Mouse (Mus musculus) kidney, postnatal 0 days (tissue): ENCODE data around the gene Zfhx3. TPM values are rescaled to one million over a fixed set of nuclear protein-coding genes. Genes with fewer than 3 reads are reported as not detected.

Source experiments
- ATAC-seq: fragments of 200-750 bp; cut with Nextera tagmentation; replicated peaks from 2 replicates; pipeline ENCODE4 v1.8.0; 2017; ENCODE audit warnings: low read depth, moderate number of reproducible peaks, moderate TSS enrichment, moderate library complexity; ENCODE audit not compliant: low FRiP score
- DNase-seq: peaks from one replicate; pipeline ENCODE4 v3.0.0-alpha.2; 2016; ENCODE audit warnings: low spot score
- H3K27ac ChIP-seq: fragments of 300-500 bp; sonication (generic); 2 replicates; pipeline ENCODE4 v1.5.1; 2014; ENCODE audit warnings: mild to moderate bottlenecking
- H3K27me3 ChIP-seq: fragments of 300-500 bp; sonication (generic); 2 replicates; pipeline ENCODE4 v1.6.1; 2014; ENCODE audit warnings: low read length, mixed read lengths; ENCODE audit not compliant: insufficient read depth
- H3K36me3 ChIP-seq: fragments of 300-500 bp; sonication (generic); 2 replicates; pipeline ENCODE4 v1.6.1; 2014; ENCODE audit warnings: low read length, mixed read lengths; ENCODE audit not compliant: insufficient read depth
- H3K4me1 ChIP-seq: fragments of 300-500 bp; sonication (generic); replicated peaks from 2 replicates; pipeline ENCODE4 v1.6.1; 2014; ENCODE audit warnings: antibody characterized with exemption, low read length, mixed read lengths; ENCODE audit not compliant: insufficient read depth
- H3K4me2 ChIP-seq: fragments of 300-500 bp; sonication (generic); 2 replicates; pipeline ENCODE4 v1.6.1; 2014; ENCODE audit warnings: mild to moderate bottlenecking, low read length, moderate library complexity, mixed read lengths
- H3K4me3 ChIP-seq: fragments of 300-500 bp; sonication (generic); replicated peaks from 2 replicates; pipeline ENCODE4 v1.5.1; 2014; ENCODE audit warnings: low read depth, low read length
- H3K9ac ChIP-seq: fragments of 300-500 bp; sonication (generic); 2 replicates; pipeline ENCODE4 v1.6.1; 2014; ENCODE audit warnings: low read depth, low read length
- H3K9me3 ChIP-seq: fragments of 300-500 bp; sonication (generic); replicated peaks from 2 replicates; pipeline ENCODE4 v1.6.1; 2016; ENCODE audit warnings: low read length, inconsistent platforms, mixed read lengths
- CTCF ChIP-seq: IDR thresholded peaks from 2 replicates; pipeline ENCODE4 v1.5.1; 2016; ENCODE audit warnings: antibody characterized with exemption, low read depth, mild to moderate bottlenecking, moderate library complexity
- WGBS: fragments of 180-500 bp; shearing (Covaris S2); extraction: QIAGEN DNeasy Blood & Tissue Kit; methylation state at CpG from one replicate; pipeline ENCODE4 v1.1.7; 2014; 5-methylcytosine and 5-hydroxymethylcytosine counted together
- polyA plus RNA-seq: library from polyadenylated mRNA; unstranded; fragments of >200 nt; fragmentation: Nextera tagmentation; extraction: Ambion mirVana; gene quantifications from 2 replicates; pipeline ENCODE4 v1.2.1, GENCODE M21; 2015

Zfhx3 gene
- polyA plus RNA-seq, 1 experiment from 2014 or later: 5.0 TPM

GRCm38 (mm10) chr8:108762567-108762966 lies 820.1 kb downstream of the Zfhx3 start:
- no peak overlapping the region for H3K9ac ChIP-seq
- 36% methylated on average over 7 of the region's 7 CpGs for WGBS
- no peak overlapping the region for H3K4me3 ChIP-seq
- H3K36me3 ChIP-seq: no peaks in the 10 kb centered on the region
- no peak for TF ChIP-seq CTCF
- no peak overlapping the region for H3K27ac ChIP-seq
- no peak overlapping the region for H3K4me2 ChIP-seq
- DNase-seq: no peak
- ATAC-seq: 0 out of 2 replicates have a peak, but pooled peaks have one; percentile 9
- H3K4me1 ChIP-seq: peaks cover 22% of the 10 kb centered on the region
- H3K9me3 ChIP-seq: no peaks in the 10 kb centered on the region
- no peaks in the 10 kb centered on the region for H3K27me3 ChIP-seq

DNA sequence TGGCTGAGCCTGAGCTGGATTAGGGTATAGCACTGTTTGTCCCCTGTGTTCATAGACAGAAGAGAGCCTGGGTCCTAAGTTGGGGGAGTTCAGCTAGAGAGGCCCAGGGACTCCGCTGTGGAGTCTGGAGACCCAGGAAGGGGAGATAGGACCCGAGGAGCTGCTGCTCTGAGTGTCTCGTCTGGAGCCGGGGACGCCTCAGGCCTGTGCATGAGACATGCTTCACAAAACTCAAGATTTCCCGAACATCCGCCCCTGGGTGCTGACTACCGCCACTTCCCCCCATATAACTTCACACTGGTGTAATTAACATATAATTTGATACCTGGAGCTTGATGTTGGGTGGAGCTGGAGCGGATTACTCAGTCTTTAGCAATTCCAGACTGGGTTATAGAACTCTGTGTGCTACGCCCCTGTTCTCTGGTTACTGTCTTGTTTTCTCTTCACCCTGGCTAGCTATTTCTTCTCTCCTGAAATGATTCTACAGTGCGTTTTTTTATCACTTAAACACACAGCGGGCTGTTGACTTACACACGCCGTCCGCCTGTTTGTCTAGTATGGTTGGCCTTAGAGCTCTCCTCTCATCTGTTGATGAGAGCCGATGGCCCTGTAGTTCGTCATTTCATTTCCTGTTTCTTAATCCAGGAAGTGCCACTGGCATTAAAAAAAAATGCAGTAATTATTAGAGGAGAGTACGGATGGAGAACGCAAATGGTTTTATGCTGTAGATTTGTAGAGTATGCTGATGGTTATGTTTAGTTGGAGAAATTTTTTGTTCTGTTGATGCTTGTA lies 822.2 kb downstream of the Zfhx3 start:
- H3K4me2 ChIP-seq: no peak overlapping the region
- ATAC-seq: no peak
- no peaks in the 10 kb centered on the region for H3K9me3 ChIP-seq
- H3K36me3 ChIP-seq: no peaks in the 10 kb centered on the region
- no peak for TF ChIP-seq CTCF
- H3K4me1 ChIP-seq: peaks cover 14% of the 10 kb centered on the region
- no peaks in the 10 kb centered on the region for H3K27me3 ChIP-seq
- no peak overlapping the region for H3K4me3 ChIP-seq
- no peak overlapping the region for H3K9ac ChIP-seq
- peak; percentile 64 for DNase-seq
- WGBS: 38% methylated on average over 19 of the region's 19 CpGs
- no peak overlapping the region for H3K27ac ChIP-seq

GRCm38 (mm10) chr8:108766102-108766501 lies 823.7 kb downstream of the Zfhx3 start:
- H3K36me3 ChIP-seq: no peaks in the 10 kb centered on the region
- peaks cover 14% of the 10 kb centered on the region for H3K4me1 ChIP-seq
- TF ChIP-seq CTCF: 0 out of 2 replicates have a peak, but pooled peaks have one; percentile 9
- WGBS: 90% methylated on average over 6 of the region's 6 CpGs
- no peak overlapping the region for H3K4me2 ChIP-seq
- ATAC-seq (no peak), DNase-seq (no peak)
- H3K9me3 ChIP-seq: no peaks in the 10 kb centered on the region
- no peak overlapping the region for H3K27ac ChIP-seq
- no peak overlapping the region for H3K9ac ChIP-seq
- H3K4me3 ChIP-seq: no peak overlapping the region
- H3K27me3 ChIP-seq: no peaks in the 10 kb centered on the region

- DNase-seq (no peak), ATAC-seq (no peak)
- no peak overlapping the region for H3K9ac ChIP-seq
- no peak overlapping the region for H3K4me3 ChIP-seq
- no peaks in the 10 kb centered on the region for H3K9me3 ChIP-seq
- no peaks in the 10 kb centered on the region for H3K36me3 ChIP-seq
- H3K4me2 ChIP-seq: no peak overlapping the region
- TF ChIP-seq CTCF: no peak
- H3K4me1 ChIP-seq: peaks cover 14% of the 10 kb centered on the region
- no peak overlapping the region for H3K27ac ChIP-seq
- no peaks in the 10 kb centered on the region for H3K27me3 ChIP-seq
- WGBS: 63% methylated on average over 7 of the region's 7 CpGs
Measured at GRCm38 (mm10) chr8:108768051-108768450, 825.6 kb downstream of the Zfhx3 start.

- no peak for TF ChIP-seq CTCF
- no peaks in the 10 kb centered on the region for H3K27me3 ChIP-seq
- H3K9me3 ChIP-seq: no peaks in the 10 kb centered on the region
- H3K4me2 ChIP-seq: no peak overlapping the region
- H3K27ac ChIP-seq: no peak overlapping the region
- peaks cover 4% of the 10 kb centered on the region for H3K4me1 ChIP-seq
- no peaks in the 10 kb centered on the region for H3K36me3 ChIP-seq
- 89% methylated on average over 4 of the region's 4 CpGs for WGBS
- no peak overlapping the region for H3K9ac ChIP-seq
- ATAC-seq: no peak
- no peak for DNase-seq
- H3K4me3 ChIP-seq: no peak overlapping the region
Measured at GRCm38 (mm10) chr8:108770334-108770733, 827.9 kb downstream of the Zfhx3 start.

- no peak for ATAC-seq
- H3K27ac ChIP-seq: no peak overlapping the region
- no peak overlapping the region for H3K4me2 ChIP-seq
- TF ChIP-seq CTCF: no peak
- H3K27me3 ChIP-seq: no peaks in the 10 kb centered on the region
- H3K4me3 ChIP-seq: no peak overlapping the region
- H3K4me1 ChIP-seq: peaks cover 4% of the 10 kb centered on the region
- no peaks in the 10 kb centered on the region for H3K9me3 ChIP-seq
- no peak overlapping the region for H3K9ac ChIP-seq
- no peaks in the 10 kb centered on the region for H3K36me3 ChIP-seq
- WGBS: 85% methylated on average over 6 of the region's 6 CpGs
- no peak for DNase-seq
Measured at GRCm38 (mm10) chr8:108773436-108773835, 831.0 kb downstream of the Zfhx3 start.

- no peaks in the 10 kb centered on the region for H3K27me3 ChIP-seq
- no peak overlapping the region for H3K27ac ChIP-seq
- TF ChIP-seq CTCF: no peak
- no peak overlapping the region for H3K4me2 ChIP-seq
- H3K4me3 ChIP-seq: no peak overlapping the region
- ATAC-seq: no peak
- no peaks in the 10 kb centered on the region for H3K36me3 ChIP-seq
- no peaks in the 10 kb centered on the region for H3K9me3 ChIP-seq
- peaks cover 4% of the 10 kb centered on the region for H3K4me1 ChIP-seq
- WGBS: 56% methylated on average over 12 of the region's 12 CpGs
- no peak overlapping the region for H3K9ac ChIP-seq
- no peak for DNase-seq
Measured at GRCm38 (mm10) chr8:108778063-108778462, 835.6 kb downstream of the Zfhx3 start.
